Mouse (Mus musculus): ENCODE results near the gene Gm21992. TPM values are rescaled to one million over a fixed set of nuclear protein-coding genes. Genes with fewer than 3 reads are reported as not detected.

Gm21992 gene
- total RNA-seq (2021), result 10 to 100 TPM; 10.9 to 11.6 TPM
- long read RNA-seq, experiment 1, partial matches to known transcripts, result 3 of 7 reads
- long read RNA-seq, experiment 1, other reads (novel, unspliced or antisense), result 4 of 7 reads
- long read RNA-seq, experiment 2, partial matches to known transcripts, result 0 of 1 reads
- long read RNA-seq, experiment 2, other reads (novel, unspliced or antisense), result 1 of 1 reads

GRCm38 (mm10) chr19:4811063-4811908, at the start of gene Gm21992, which contains the start of gene Rbm14:
Gm21992 (minus strand) TSS chr19:4811612.
Rbm14 (minus strand) TSS chr19:4811634.
- DNase-seq, result peak; percentile 96

GRCm38 (mm10) chr19:4859081-4859480, 47.7 kb upstream of the Gm21992 start:
- DNase-seq, result no peak

DNA sequence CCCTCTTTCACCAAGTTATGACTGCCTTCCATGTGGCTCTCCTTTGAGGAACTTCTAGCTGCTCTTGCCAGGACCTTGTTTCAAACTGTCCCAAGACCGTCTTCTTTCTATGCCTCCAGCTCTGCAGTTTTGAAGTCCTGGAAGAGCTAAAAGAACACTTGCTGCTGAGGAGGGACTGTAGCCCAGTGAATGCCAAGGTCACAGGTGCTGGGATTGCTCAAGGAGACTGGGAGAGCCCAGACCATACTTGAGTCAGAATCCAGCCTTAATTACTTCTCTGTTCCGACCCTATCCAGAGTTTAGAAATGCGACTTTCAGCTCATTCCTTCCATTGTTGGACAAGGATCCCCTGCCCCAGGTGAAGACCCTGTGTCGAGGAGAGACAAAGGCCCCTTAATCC, 44.5 kb upstream of the Gm21992 start:
- DNase-seq, result no peak

DNA sequence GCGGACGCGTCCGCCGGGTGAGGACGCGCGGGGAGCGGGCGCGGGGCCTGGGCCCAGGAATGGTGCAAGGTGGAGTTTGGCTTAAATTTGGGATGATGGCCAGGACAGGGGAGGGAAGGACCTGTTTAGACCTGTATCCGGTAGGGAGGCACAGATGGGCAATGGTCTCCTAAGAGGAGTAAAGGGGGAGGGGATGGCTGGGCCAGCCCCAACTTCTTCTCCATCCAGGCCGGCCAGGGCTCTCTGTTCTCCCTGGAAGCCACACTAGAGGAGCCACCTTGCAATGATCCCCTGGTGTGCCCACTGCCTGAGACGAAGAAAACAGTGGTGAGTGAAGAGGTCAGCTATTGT, 44.0 kb upstream of the Gm21992 start:
- no peak for DNase-seq

- DNase-seq, result peak; percentile 89
Measured at GRCm38 (mm10) chr19:4854552-4855469, 43.4 kb upstream of the Gm21992 start, which contains the start of gene Ctsf. Ctsf (plus strand) TSS chr19:4855130.

DNA sequence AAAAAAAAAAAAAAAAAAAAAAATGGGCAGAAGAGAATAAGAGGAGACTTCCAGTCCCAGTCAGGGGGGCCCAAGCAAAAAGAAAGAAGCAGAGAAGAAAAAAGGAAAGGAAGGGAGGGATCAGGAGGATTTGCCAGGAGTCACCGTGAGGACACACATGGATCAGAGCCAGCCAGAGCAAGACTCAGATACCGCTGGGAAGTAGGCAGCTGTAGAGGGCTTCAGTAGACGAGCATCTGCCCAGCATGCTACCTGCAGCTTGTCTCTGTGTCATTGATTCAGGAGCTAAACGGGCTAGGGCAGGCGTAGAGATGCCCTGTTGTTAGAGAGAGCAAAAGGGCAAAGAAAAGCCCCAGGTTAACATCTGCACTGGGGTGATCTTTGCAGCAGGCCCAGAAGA, 38.9 kb upstream of the Gm21992 start:
- no peak for DNase-seq

- no peak for DNase-seq
Measured at GRCm38 (mm10) chr19:4849800-4850199, 38.4 kb upstream of the Gm21992 start.

DNA sequence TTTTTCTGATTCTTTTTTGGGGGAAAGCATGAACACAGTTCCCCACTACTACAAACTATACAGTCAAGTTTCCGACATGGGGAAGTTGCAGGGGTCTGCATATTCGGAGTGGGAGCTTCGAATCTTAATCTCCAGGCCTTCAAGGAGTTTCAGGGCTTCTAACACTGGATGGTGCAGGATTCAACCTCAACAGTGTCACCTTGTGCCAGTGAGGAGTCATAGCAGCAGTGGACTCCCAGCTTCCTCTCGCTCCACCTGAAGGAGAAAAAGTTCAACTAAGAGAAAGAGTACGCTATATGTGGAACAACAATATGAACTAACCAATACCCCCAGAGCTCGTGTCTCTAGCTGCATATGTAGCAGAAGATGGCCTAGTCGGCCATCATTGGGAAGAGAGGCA, 36.1 kb upstream of the Gm21992 start:
- no peak for DNase-seq

DNA sequence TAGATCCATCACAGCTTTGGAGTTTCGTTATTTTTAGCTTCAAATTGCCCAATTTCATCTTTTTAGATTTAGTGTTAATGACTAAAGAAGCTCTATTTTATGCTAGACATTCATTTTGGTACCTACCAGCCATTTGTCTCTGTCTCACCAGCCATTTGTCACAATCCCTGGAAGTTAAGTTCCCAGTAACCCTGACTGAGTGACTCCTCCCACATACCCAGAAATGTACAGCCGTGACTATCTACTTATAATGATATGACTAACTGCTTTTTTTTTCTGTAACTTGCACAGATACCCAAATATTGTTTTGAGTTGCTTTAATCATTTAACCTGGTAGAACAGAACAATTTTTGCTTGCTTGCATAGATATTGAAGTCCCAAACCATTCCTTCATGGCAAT, 34.4 kb upstream of the Gm21992 start:
- no peak for DNase-seq

DNA sequence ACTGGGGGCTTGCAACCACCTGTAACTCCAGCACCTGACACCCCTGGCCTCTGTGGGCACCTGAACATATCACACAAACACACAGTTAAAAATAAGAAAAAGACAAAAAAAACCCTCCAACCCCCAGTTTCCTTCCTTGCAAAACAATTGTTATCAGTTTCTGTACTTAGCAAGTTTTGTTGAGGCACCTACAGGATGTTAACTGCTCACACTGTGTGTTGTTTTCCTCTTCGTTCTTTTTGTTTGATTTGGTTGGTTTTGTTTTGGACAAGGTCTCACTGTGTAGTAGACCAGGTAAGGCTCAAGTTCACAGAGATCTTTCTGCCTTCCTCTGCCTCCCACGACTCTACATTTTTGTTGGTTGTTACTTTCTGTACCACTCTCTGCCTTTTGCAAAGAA, 31.2 kb upstream of the Gm21992 start:
- no peak for DNase-seq

- no peak for DNase-seq
Measured at GRCm38 (mm10) chr19:4840848-4841247, 29.4 kb upstream of the Gm21992 start.

- DNase-seq, result peak; percentile 96
Measured at GRCm38 (mm10) chr19:4839149-4839548, 27.7 kb upstream of the Gm21992 start, which contains the start of the genes Ccs and Ccdc87. Ccs (minus strand) TSS chr19:4839332. Ccdc87 (plus strand) TSS chr19:4839366.

DNA sequence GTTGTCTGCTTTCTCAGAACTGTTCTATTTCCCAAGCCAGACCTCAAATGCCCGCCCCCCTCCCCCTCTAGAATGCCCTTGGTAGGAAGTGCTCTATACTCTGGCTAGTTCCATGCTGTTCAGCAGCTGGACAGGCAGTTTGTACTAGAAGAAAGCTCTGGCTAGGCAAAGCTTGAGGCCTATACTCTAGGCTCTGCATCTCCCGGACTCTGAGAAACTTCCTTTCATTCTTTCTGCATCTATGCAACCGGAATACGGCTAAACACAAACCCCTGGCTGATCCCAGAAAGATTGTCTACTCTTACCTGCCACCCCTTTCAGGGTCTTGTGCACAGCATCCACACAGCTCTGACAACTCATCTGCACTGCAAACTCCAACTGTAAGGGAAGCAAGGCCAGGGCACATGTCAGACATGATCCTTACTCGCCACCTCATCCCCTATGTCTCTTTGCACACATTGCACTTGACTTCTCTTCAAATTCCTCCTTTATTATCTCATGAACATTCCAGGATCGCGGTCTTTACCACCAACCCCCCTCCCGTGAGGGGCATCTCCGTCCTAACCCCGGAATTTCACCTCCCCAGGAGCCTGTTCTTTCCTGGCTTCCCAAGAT, 27.2 kb upstream of the Gm21992 start:
- DNase-seq, result no peak

DNA sequence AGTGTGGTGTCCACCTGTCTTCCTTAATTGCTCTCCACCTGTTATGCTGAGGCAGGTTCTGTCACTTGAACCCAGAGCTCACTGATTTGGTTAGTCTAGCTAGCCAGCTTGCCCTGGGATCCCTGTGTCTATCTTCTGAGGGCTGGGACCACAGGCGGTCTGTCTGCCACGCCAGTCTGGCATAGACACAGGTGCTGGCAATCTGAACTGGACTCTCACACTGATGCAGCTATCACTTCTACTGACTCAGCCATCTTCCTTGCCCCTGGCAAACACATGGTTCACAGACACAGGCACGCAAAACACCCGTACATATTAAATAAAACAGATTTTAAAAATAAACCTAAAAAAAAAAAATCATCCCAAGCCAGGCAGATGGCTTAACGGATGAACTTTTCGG, 25.6 kb upstream of the Gm21992 start:
- no peak for DNase-seq

DNA sequence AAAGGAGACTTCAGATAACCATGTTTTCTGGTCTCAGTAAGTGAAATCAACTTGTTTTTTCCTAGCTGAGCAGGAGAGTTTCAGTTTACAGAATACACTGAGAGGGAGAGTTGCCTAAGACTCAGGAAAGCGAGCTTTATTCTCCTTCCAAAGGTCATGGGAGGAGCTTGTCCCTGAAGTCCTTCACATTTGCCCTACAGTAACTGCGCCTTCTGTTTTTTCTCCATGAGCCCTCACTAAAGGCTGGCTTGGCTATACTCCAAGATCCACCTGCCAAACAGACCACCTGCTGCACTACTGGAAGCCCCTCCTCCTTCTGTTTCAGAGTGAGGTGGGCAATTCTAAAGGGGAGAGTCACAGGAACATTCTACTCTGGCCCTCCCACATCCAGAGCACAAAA, 24.7 kb upstream of the Gm21992 start:
- DNase-seq, result no peak

GRCm38 (mm10) chr19:4833977-4834376, 22.6 kb upstream of the Gm21992 start:
- DNase-seq, result no peak

GRCm38 (mm10) chr19:4829156-4829555, 17.7 kb upstream of the Gm21992 start:
- DNase-seq, result peak; percentile 72

DNA sequence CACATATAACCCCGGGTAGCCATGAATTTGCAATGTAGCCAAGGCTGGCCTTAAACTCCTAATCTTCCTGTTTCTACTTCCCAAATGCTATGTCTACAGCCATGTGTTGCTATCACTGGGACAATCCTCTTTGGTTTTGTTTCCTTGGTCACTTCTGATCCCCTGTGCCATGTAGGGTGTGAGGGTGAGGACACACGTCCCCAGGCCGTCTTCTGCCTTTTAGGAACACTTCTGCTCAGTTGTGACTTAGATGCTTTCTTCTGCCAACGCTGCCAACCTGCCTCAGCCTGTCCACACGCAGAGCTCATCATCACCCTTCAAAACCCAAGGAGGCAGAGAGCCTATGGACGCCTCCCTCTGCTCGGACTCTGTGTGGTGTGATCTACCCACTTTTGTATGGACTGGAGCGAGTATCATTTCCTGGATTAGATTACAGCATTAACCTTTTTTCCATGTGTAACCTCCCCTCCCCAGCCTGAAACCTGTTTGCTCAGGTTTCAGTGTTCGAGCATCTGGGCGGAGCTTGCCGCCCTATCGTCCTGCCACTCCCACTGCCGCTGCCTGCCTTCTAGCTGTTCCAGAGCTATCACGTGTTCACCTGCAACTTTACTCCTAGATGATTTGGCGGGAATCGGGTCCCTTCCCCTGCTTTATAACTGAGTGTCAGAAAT, 17.2 kb upstream of the Gm21992 start:
- DNase-seq, result no peak

DNA sequence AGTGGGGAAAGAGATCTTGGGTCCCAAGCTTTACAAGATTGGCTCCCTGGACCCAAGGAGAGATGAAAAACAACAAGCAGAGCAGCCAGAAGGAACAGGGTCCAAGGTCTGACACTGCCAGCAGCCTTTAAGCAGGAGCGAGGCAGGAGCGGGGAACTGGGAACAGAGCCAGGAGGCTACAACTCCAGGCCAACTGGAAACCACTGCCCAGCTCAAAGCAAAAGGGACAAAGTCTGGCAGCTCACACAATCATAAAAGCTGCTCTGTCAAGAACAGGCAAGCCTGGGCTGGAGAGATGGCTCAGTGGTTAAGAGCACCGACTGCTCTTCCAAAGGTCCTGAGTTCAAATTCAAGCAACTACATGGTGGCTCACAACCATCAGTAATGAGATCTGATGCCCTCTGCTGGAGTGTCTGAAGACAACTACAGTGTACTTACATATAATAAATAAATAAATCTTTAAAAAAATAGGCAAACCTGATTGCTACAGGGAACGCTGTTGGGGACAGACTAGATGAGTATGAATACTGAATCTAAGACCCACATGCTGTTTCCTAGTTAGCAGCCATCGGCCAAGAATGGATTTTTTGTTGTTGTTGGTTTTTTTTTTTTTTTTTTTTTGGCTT, 9.4 kb upstream of the Gm21992 start:
- peak; percentile 83 for DNase-seq

- no peak for DNase-seq
Measured at GRCm38 (mm10) chr19:4817182-4817835, 5.9 kb upstream of the Gm21992 start.

DNA sequence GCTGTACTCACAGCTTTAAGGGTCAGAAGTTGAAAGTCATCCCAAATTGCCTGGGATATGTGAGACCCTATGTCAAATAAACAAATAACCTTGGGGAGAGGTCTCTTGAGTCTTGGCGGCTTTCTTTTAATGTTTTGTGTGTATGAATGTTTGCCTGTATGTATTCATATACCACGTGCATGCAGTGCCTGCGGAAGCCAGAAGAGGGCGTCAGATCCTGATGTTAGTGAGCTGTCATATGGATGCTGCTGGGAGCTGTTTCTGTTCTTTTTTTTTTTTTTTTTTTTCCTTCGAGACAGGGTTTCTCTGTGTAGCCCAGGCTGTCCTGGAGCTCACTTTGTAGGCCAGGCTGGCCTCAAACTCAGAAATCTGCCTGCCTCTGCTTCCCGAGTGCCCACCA, 1.6 kb upstream of the Gm21992 start:
- DNase-seq, result no peak

Measured in gastrocnemius, postnatal 10 days (tissue).